Mouse (Mus musculus): ENCODE results near the gene Eif5a.

DNA sequence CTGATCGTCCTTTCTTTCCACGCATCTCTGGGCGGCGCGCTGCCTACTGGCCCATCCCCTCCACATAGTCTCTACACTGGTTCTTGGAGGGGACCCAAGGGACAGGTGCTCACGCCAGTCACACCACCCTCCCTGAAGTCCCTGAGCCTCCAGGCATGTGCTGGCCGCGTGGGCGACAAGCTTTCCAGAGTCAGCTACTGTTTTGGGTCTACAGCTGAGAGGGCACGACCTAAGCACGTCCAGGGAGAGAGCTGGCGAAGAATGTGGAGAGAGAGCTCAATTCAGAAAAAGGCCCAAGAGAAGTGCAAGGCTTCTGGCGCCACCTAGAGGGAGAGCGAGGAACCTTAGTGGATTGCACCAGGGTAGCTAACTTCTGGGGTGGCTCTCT is 27.0 kb upstream of the Eif5a start:
- peak; percentile 98 for TF ChIP-seq CTCF (IDR thresholded peaks at IDR 0.05; ENCODE audit: low read depth)
- TF ChIP-seq EP300 (IDR thresholded peaks at IDR 0.05; ENCODE audit: low read depth), result no peak
